ENCODE assay signal across 7 mouse cellular contexts in the genomic region with DNA sequence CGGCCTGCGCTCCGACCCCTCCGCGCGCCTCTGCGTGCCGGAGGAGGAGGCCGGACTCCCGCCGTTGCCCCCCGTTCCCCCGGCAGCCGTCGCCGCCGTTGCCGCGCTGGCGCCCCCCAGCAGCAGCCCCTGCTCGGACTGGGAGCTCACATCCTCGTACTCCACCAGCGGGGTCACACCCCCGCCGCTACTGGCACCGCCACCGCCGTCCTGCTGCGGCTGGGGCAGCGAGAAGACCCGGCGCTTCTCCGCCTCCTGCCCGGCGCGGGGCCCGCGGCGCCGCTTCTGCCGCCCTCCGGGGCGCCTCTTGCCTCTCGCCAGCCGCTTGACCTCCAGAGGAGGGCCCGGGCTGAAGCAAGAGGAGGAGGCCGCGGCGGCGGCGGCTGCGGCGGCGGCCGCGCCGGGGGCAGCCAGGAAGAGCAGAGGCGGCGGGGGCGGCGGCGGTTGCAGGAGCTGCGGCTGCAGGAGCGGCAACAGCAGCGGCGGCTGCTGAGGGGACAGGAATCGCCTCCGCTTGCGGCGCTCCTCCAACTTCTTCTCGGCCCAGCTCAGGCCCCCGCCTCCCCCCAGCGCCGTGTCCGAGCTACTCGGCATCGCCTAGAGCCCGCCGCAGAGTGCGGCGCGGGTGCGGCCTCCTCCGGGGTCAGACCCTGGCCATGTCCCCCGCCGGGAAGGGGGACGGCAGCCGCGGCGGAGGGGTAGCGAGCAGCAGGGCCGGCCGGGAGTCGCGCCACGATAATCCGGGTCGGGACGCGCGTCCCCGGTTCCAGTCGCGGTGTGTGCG. TPM values are rescaled to one million over a fixed set of nuclear protein-coding genes. Genes with fewer than 3 reads are reported as not detected.
DNase-seq lines count a peak whose midpoint lies in the region; ATAC-seq lines count a peak whose summit lies in the region.

No protein-coding gene starts in this region.

- H3K36me3 ChIP-seq in limb, embryonic 13.5 days = peaks cover 6% of the 10 kb centered on the region; the same call in 1 of the 2 replicates
- no peaks in the 10 kb centered on the region for H3K36me3 ChIP-seq in stomach, embryonic 15.5 days

- peak overlapping the region; percentile 98 for H3K9ac ChIP-seq in limb, embryonic 13.5 days
- H3K9ac ChIP-seq in stomach, embryonic 15.5 days = peak overlapping the region; percentile 95

- ATAC-seq in limb, embryonic 13.5 days (ENCODE audit: low FRiP score, low read depth) = peak; percentile 13
- peak; percentile 6 for ATAC-seq in stomach, embryonic 15.5 days (ENCODE audit: insufficient read depth, low FRiP score, low read depth)

- no peaks in the 10 kb centered on the region for H3K27me3 ChIP-seq in limb, embryonic 13.5 days
- H3K27me3 ChIP-seq in stomach, embryonic 15.5 days (replicated peaks) = no peaks in the 10 kb centered on the region

- peak overlapping the region; percentile 97 for H3K27ac ChIP-seq in limb, embryonic 13.5 days
- peak overlapping the region; percentile 99 for H3K27ac ChIP-seq in stomach, embryonic 15.5 days

- peak; percentile 39 for DNase-seq in adrenal gland, adult 8-10 months
- DNase-seq in embryo, embryonic 10 days (ENCODE audit: low spot score) = peak; percentile 39
- peak; percentile 42 to 63 for DNase-seq in gastrocnemius, postnatal 4 days (ENCODE audit: low spot score in 2 of 2)
- DNase-seq in kidney, adult 18-20 months = peak; percentile 59
- peak; percentile 63 for DNase-seq in naive thymus-derived CD4-positive, alpha-beta T cell, adult 2 months (ENCODE audit: low read depth)

- WGBS in limb, embryonic 13.5 days = under 1% methylated on average over 94 of the region's 105 CpGs
- under 1% methylated on average over 94 of the region's 105 CpGs for WGBS in stomach, embryonic 15.5 days

- no peaks in the 10 kb centered on the region for H3K9me3 ChIP-seq in limb, embryonic 13.5 days
- no peaks in the 10 kb centered on the region for H3K9me3 ChIP-seq in stomach, embryonic 15.5 days

- peak overlapping the region; percentile 93 for H3K4me2 ChIP-seq in limb, embryonic 13.5 days (replicated peaks)
- H3K4me2 ChIP-seq in stomach, embryonic 15.5 days = peak overlapping the region; percentile 82

- H3K4me1 ChIP-seq in limb, embryonic 13.5 days = peaks cover 13% of the 10 kb centered on the region
- H3K4me1 ChIP-seq in stomach, embryonic 15.5 days = no peaks in the 10 kb centered on the region

- H3K4me3 ChIP-seq in limb, embryonic 13.5 days = peak overlapping the region; percentile 100
- H3K4me3 ChIP-seq in stomach, embryonic 15.5 days (replicated peaks) = peak overlapping the region; percentile 99

RNA-seq across cellular contexts. Expression of a gene that starts 0.6 kb away (rescaled TPM):
- total RNA-seq in adrenal gland, adult 8-10 months (2022) = 10 to 100 TPM; 50.4 to 69.5 (median 60.4) TPM
- 10 to 100 TPM; 43.6 to 44.8 TPM for total RNA-seq in gastrocnemius, postnatal 4 days (2021)
- polyA plus RNA-seq in limb, embryonic 13.5 days (2015; fragmentation: Nextera tagmentation; extraction: Ambion mirVana) = 18.1 and 19.7 TPM in 2 replicates
- polyA plus RNA-seq in stomach, embryonic 15.5 days (2015; fragmentation: Nextera tagmentation; extraction: Ambion mirVana) = 18.2 and 20.2 TPM in 2 replicates

Comparison
In these comparisons a context has a peak if more than half of its experiments do, and no peak if none do; other contexts are left out.
1. Peak in every context shown above with its lines: DNase-seq, ATAC-seq, H3K4me3 ChIP-seq and H3K27ac ChIP-seq.